Mouse (Mus musculus) embryonic facial prominence, embryonic 13.5 days (tissue): ENCODE data around the gene Pias3. TPM values are rescaled to one million over a fixed set of nuclear protein-coding genes. Genes with fewer than 3 reads are reported as not detected.

Source experiments
- ATAC-seq: fragments of 200-750 bp; cut with Nextera tagmentation; 2 replicates; pipeline ENCODE4 v1.8.0; 2017; ENCODE audit warnings: low read depth; ENCODE audit not compliant: insufficient number of reproducible peaks, insufficient read depth, low FRiP score, low TSS enrichment
- H3K27ac ChIP-seq: fragments of 300-500 bp; sonication (generic); 2 replicates; pipeline ENCODE4 v1.5.1; 2015; ENCODE audit warnings: moderate library complexity, mild to moderate bottlenecking, inconsistent platforms
- H3K27me3 ChIP-seq: fragments of 300-500 bp; sonication (generic); 2 replicates; pipeline ENCODE4 v1.6.1; 2015; ENCODE audit warnings: mild to moderate bottlenecking, inconsistent platforms
- H3K36me3 ChIP-seq: fragments of 300-500 bp; sonication (generic); 2 replicates; pipeline ENCODE4 v1.6.1; 2015; ENCODE audit warnings: mild to moderate bottlenecking, inconsistent platforms
- H3K4me1 ChIP-seq: fragments of 300-500 bp; sonication (generic); 2 replicates; pipeline ENCODE4 v1.6.1; 2015; ENCODE audit warnings: inconsistent platforms
- H3K4me2 ChIP-seq: fragments of 300-500 bp; sonication (generic); 2 replicates; pipeline ENCODE4 v1.6.1; 2015; ENCODE audit warnings: moderate library complexity, mild to moderate bottlenecking, inconsistent platforms
- H3K4me3 ChIP-seq: fragments of 300-500 bp; sonication (generic); 2 replicates; pipeline ENCODE4 v1.5.1; 2015; ENCODE audit warnings: mild to moderate bottlenecking, inconsistent platforms
- H3K9ac ChIP-seq: fragments of 300-500 bp; sonication (generic); 2 replicates; pipeline ENCODE4 v1.6.1; 2015; ENCODE audit warnings: mild to moderate bottlenecking, inconsistent platforms
- H3K9me3 ChIP-seq: fragments of 300-500 bp; sonication (generic); 2 replicates; pipeline ENCODE4 v1.6.1; 2016; ENCODE audit warnings: inconsistent platforms
- WGBS: fragments of 180-500 bp; shearing (Covaris S2); methylation state at CpG from one replicate; pipeline ENCODE4 v1.1.7; 2015; ENCODE audit warnings: mixed read lengths; 5-methylcytosine and 5-hydroxymethylcytosine counted together
- polyA plus RNA-seq: library from polyadenylated mRNA; unstranded; fragments of >200 nt; fragmentation: Nextera tagmentation; extraction: Ambion mirVana; gene quantifications from 2 replicates; pipeline ENCODE4 v1.2.1, GENCODE M21; 2015

The Pias3 gene
- polyA plus RNA-seq, 1 experiment from 2014 or later: 75.2 TPM

DNA sequence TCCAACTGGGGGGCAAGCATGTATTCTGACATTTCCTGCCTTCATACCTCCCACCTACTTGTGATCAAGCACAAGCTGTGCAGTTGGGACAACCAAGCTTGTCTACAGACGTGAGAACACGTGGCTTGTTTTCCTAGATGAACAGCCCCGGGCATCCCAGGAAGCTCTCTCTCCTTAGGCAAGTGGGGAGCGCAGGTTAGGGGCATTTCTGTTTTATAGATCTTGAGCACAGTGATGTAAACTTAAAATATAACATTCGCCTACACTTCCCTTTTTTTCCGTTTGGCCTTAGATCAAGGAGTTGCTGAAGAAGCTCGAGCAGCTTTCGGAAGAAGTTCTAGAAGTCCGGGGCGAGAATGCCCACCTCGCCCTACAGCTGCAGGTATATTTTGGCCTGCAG, 7.3 kb upstream of the Pias3 start:
- H3K27me3 ChIP-seq: peaks cover 11% of the 10 kb centered on the region
- ATAC-seq: no peak
- H3K9ac ChIP-seq: no peak overlapping the region
- H3K4me3 ChIP-seq: no peak overlapping the region
- H3K27ac ChIP-seq: no peak overlapping the region
- H3K9me3 ChIP-seq: no peaks in the 10 kb centered on the region
- peaks cover 16% of the 10 kb centered on the region for H3K4me1 ChIP-seq
- 80% methylated on average over 11 of the region's 11 CpGs for WGBS
- H3K4me2 ChIP-seq: no peak overlapping the region
- H3K36me3 ChIP-seq: no peaks in the 10 kb centered on the region

- 46% methylated on average over 3 of the region's 3 CpGs for WGBS
- no peaks in the 10 kb centered on the region for H3K27me3 ChIP-seq
- no peak overlapping the region for H3K4me3 ChIP-seq
- H3K27ac ChIP-seq: no peak overlapping the region
- no peak overlapping the region for H3K4me2 ChIP-seq
- no peak for ATAC-seq
- no peaks in the 10 kb centered on the region for H3K36me3 ChIP-seq
- H3K4me1 ChIP-seq: peaks cover 5% of the 10 kb centered on the region; the same call in 1 of the 2 replicates
- no peak overlapping the region for H3K9ac ChIP-seq
- H3K9me3 ChIP-seq: no peaks in the 10 kb centered on the region
Measured at GRCm38 (mm10) chr3:96690298-96690697, 5.9 kb upstream of the Pias3 start.

GRCm38 (mm10) chr3:96692506-96692905, 3.7 kb upstream of the Pias3 start:
- H3K36me3 ChIP-seq: no peaks in the 10 kb centered on the region
- H3K4me1 ChIP-seq: peaks cover 13% of the 10 kb centered on the region
- WGBS: 12% methylated on average over 3 of the region's 3 CpGs
- H3K27ac ChIP-seq: no peak overlapping the region
- no peaks in the 10 kb centered on the region for H3K27me3 ChIP-seq
- 0 out of 2 replicates have a peak overlapping the region, but pooled peaks have one; percentile 46 for H3K9ac ChIP-seq
- no peaks in the 10 kb centered on the region for H3K9me3 ChIP-seq
- ATAC-seq: no peak
- H3K4me2 ChIP-seq: no peak overlapping the region
- H3K4me3 ChIP-seq: no peak overlapping the region

- ATAC-seq: no peak
- H3K27ac ChIP-seq: no peak overlapping the region
- no peaks in the 10 kb centered on the region for H3K27me3 ChIP-seq
- 74% methylated on average over 1 of the region's 1 CpGs for WGBS
- no peaks in the 10 kb centered on the region for H3K36me3 ChIP-seq
- H3K4me2 ChIP-seq: no peak overlapping the region
- H3K9me3 ChIP-seq: no peaks in the 10 kb centered on the region
- H3K4me3 ChIP-seq: no peak overlapping the region
- peaks cover 22% of the 10 kb centered on the region for H3K4me1 ChIP-seq
- H3K9ac ChIP-seq: no peak overlapping the region
Measured at GRCm38 (mm10) chr3:96693579-96693978, 2.6 kb upstream of the Pias3 start.

DNA sequence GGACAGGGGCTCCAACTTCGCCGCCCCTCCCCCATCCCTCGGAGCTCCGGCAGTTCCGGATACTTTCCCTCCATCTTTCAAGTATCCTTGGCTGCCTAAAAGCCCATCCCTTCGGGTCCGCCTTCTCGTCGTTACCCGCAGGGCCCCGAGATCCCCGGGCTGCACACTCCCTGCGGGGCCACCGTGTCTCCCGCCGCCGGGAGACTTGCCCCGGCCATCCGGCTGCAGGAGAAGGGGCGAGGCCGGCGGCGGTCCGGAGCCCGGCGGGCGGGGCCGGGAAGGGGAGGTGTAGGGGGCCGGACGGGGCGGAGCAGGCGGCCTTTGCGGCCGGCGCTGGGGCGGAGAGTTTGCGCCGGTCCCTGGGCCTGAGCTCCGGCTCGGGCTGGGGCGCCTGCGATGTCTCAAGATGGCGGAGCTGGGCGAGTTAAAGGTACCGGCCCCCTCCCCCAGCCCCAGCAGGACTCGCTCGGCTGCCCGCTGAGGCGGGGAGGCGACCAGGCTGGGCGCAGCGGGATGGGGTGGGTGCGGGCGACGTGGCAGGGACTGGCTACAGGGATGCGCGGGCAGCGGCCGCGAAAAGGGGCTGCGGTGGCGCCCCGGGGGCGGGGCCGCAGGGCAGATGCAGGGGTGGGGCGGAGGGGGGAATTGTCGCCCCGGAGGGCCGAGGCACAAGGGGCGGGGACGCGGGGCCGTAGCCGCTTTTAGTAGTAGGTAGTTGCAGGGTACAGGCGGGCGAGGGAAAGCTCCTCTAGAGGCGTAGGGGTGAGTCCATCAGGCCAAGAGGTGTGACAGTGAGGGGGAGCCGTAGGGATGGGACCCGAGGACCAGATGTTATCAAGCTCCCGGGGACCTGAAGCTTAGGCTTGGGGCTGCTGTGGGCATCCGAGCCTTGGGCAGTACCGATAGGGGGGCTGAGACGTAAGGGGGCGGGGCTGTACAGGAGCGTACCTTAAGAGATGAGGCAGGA, 865 bp downstream of the Pias3 start:
- Histone ChIP-seq H3K27ac (peak overlapping the region; percentile 95), H3K4me2 (peak overlapping the region; percentile 76), H3K27me3 (no peaks in the 10 kb centered on the region), H3K4me3 (peak overlapping the region; percentile 86), H3K4me1 (peaks cover 25% of the 10 kb centered on the region), H3K36me3 (peaks cover 31% of the 10 kb centered on the region), H3K9me3 (no peaks in the 10 kb centered on the region), H3K9ac (peak overlapping the region; percentile 87)
- under 1% methylated on average over 70 of the region's 85 CpGs for WGBS
- peak; percentile 91 for ATAC-seq

GRCm38 (mm10) chr3:96698993-96699690, 3.0 kb downstream of the Pias3 start:
- Histone ChIP-seq H3K27me3 (no peaks in the 10 kb centered on the region), H3K9me3 (no peaks in the 10 kb centered on the region), H3K36me3 (peaks cover 49% of the 10 kb centered on the region), H3K4me1 (peaks cover 25% of the 10 kb centered on the region), H3K4me2 (peak overlapping the region; percentile 7; the same call in 1 of the 2 replicates), H3K9ac (peak overlapping the region; percentile 49; the same call in 1 of the 2 replicates), H3K4me3 (no peak overlapping the region), H3K27ac (no peak overlapping the region)
- WGBS: 47% methylated on average over 19 of the region's 19 CpGs
- no peak for ATAC-seq

DNA sequence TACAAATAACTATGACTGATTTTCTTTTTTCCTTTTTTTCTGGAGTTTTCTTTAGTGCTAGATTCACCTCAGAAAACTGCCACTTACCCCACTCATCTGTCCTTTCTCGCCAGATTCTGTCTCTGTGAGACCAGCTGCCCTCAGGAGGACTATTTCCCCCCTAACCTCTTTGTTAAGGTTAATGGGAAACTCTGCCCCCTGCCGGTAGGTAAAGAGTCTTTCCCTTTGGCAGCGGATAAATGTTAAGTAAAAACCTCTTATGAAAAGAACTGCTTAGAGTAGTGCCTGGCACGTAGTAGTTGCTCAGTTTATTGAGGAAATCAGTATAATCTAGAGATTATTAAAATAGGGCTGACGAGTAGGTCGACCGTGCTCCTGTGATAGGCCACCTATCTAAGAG, 4.2 kb downstream of the Pias3 start:
- H3K4me1 ChIP-seq: peaks cover 25% of the 10 kb centered on the region
- ATAC-seq: no peak
- no peak overlapping the region for H3K27ac ChIP-seq
- no peak overlapping the region for H3K4me3 ChIP-seq
- H3K27me3 ChIP-seq: no peaks in the 10 kb centered on the region
- no peak overlapping the region for H3K4me2 ChIP-seq
- 57% methylated on average over 7 of the region's 7 CpGs for WGBS
- H3K9ac ChIP-seq: no peak overlapping the region
- no peaks in the 10 kb centered on the region for H3K9me3 ChIP-seq
- H3K36me3 ChIP-seq: peaks cover 62% of the 10 kb centered on the region

GRCm38 (mm10) chr3:96701003-96701402, 4.8 kb downstream of the Pias3 start:
- Histone ChIP-seq H3K36me3 (peaks cover 68% of the 10 kb centered on the region), H3K27me3 (no peaks in the 10 kb centered on the region), H3K4me1 (peaks cover 20% of the 10 kb centered on the region), H3K9ac (no peak overlapping the region), H3K27ac (no peak overlapping the region), H3K4me2 (no peak overlapping the region), H3K9me3 (no peaks in the 10 kb centered on the region), H3K4me3 (no peak overlapping the region)
- 83% methylated on average over 4 of the region's 4 CpGs for WGBS
- ATAC-seq: no peak

GRCm38 (mm10) chr3:96704778-96705177, 8.6 kb downstream of the Pias3 start:
- Histone ChIP-seq H3K36me3 (peaks cover 61% of the 10 kb centered on the region), H3K9me3 (no peaks in the 10 kb centered on the region), H3K4me3 (no peak overlapping the region), H3K4me2 (no peak overlapping the region), H3K27ac (no peak overlapping the region), H3K27me3 (peaks cover 5% of the 10 kb centered on the region; the same call in 1 of the 2 replicates), H3K9ac (no peak overlapping the region), H3K4me1 (peaks cover 7% of the 10 kb centered on the region; the same call in 1 of the 2 replicates)
- ATAC-seq: no peak
- 64% methylated on average over 11 of the region's 11 CpGs for WGBS

GRCm38 (mm10) chr3:96706217-96706616, 10.0 kb downstream of the Pias3 start:
- H3K9me3 ChIP-seq: no peaks in the 10 kb centered on the region
- peaks cover 7% of the 10 kb centered on the region; the same call in 1 of the 2 replicates for H3K4me1 ChIP-seq
- no peak for ATAC-seq
- H3K27me3 ChIP-seq: peaks cover 5% of the 10 kb centered on the region; the same call in 1 of the 2 replicates
- no peak overlapping the region for H3K4me3 ChIP-seq
- H3K36me3 ChIP-seq: peaks cover 60% of the 10 kb centered on the region
- H3K4me2 ChIP-seq: no peak overlapping the region
- H3K9ac ChIP-seq: no peak overlapping the region; the same call in 1 of the 2 replicates
- H3K27ac ChIP-seq: no peak overlapping the region
- 88% methylated on average over 11 of the region's 11 CpGs for WGBS

DNA sequence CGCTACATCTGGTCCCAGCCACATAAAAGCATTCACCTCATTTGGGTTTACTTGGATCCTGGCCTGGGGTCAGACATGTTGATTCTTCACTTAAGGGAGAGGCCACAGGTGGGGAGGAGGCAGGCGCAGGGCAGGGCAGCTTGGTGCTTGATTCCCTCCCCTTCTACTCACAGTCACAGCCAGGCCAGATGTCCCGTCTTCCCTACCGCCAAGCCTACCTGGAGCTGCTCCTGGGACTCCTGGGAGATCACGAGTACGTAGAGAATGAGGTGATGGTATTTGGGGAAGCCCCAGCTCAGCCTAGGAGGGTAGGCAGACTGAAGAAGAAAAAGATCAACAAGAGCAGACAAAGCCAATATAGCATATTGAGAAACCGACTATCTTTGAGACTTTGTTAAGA, 10.8 kb downstream of the Pias3 start:
- ATAC-seq: no peak
- Histone ChIP-seq H3K9me3 (no peaks in the 10 kb centered on the region), H3K27ac (no peak overlapping the region), H3K36me3 (peaks cover 60% of the 10 kb centered on the region), H3K9ac (no peak overlapping the region), H3K4me1 (peaks cover 7% of the 10 kb centered on the region; the same call in 1 of the 2 replicates), H3K4me2 (no peak overlapping the region), H3K27me3 (peaks cover 5% of the 10 kb centered on the region; the same call in 1 of the 2 replicates), H3K4me3 (no peak overlapping the region)
- WGBS: 76% methylated on average over 7 of the region's 7 CpGs
